Mouse (Mus musculus) kidney, postnatal 14 days (tissue): ENCODE measurements around the gene Olfr1174-ps.

ENCODE experiments used
- DNase-seq: peaks from one replicate; pipeline ENCODE4 v3.0.0; 2022; ENCODE audit warnings: mixed read lengths

Gene Olfr1174-ps

GRCm38 (mm10) chr2:88315035-88315434 lies at the start of gene Olfr1174-ps:
Gene Olfr1174-ps, minus strand, starts transcription at chr2:88315135.
- no peak for DNase-seq

- no peak for DNase-seq
These were observed 41.4 kb upstream of the Olfr1174-ps start for GRCm38 (mm10) chr2:88356304-88356703.

- DNase-seq: no peak
These were observed 31.5 kb upstream of the Olfr1174-ps start, which contains the start of gene Olfr1177-ps for GRCm38 (mm10) chr2:88346392-88346791. Gene Olfr1177-ps, minus strand, starts transcription at chr2:88346492.

DNA sequence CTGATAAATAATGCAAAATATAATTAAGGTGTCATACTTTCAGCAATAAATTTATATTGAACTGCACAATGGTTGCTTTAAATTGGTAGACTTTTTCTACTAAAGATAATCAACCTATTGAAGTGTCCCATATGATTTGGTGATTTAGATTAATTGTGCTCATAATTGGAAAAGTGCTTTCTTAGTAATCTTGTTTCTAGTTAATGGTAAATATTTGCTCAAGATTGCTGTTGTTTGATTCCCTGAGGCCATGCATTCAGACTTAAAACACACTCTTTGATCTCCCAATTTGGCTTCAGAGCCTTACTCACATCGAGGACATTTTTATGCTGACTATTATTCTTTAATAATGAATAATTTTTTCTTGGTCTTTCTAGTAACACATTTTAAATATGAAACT lies 21.5 kb upstream of the Olfr1174-ps start, which contains the start of gene Olfr1176:
Gene Olfr1176 (plus strand): TSS at position 301 of the 400 bp plus-strand sequence.
- DNase-seq: no peak

GRCm38 (mm10) chr2:88327115-88327514 lies 12.2 kb upstream of the Olfr1174-ps start, which contains the start of gene Olfr1175-ps:
Gene Olfr1175-ps, minus strand, starts transcription at chr2:88327215.
- no peak for DNase-seq

DNA sequence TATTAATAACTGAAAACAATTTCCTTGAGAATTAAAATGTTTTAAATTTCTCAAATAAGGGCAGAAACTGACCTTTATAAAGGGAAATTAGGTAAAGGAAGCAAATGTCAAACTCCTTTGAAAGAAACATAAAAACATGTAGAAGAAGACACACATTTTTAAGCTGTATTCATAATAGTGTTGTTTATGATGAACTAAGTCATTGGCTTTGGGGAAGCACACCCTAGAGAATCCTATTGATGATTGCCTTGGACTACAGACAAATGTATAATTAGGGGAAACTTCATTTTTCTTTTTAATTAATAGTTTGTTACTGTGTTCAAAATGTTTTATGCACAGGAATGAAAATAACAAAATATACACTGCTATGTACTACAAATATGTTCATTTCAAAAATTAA lies 35.2 kb downstream of the Olfr1174-ps start, which contains the start of gene Olfr1173:
Gene Olfr1173 (minus strand): TSS at position 101 of the 400 bp plus-strand sequence.
- DNase-seq: no peak
